Mouse (Mus musculus): ENCODE data around the gene Fam209.

DNA sequence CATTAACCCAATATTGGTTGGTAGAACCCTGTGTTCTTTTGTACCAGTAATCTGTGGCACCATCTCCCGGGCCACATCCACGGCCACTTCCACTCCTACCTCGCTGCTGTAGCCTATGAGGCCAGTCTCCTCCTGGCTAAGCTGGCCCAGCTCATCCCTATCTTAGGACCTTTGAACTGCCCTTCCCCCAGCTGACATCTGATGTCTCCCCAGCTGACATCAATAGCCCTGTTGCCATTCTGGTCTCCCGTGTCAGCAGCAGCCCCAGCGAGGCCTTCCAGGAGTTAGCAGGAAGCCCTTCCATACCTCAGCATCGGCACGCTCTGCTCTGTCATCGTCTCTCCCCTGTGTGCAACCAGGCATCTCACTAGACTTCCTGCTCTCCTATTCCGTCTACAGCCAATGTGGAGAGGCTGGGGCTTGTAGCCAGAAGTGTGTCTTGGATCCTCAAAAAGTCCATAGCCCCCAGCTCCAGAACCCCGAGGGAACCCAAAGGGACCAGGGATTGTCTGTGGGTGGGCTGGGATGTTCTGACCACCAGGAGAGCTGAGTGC, 4.5 kb downstream of the Fam209 start:
- TF ChIP-seq CTCF (IDR thresholded peaks at IDR 0.05; ENCODE audit: low read depth) (no peak), EP300 (optimal IDR thresholded peaks at IDR 0.05) (no peak)
